ENCODE assay signal across 8 mouse cellular contexts in genomic region chr11:52220282-52220681, GRCm38 (mm10). TPM values are rescaled to one million over a fixed set of nuclear protein-coding genes. Genes with fewer than 3 reads are reported as not detected.
DNase-seq lines count a peak whose midpoint lies in the region; ATAC-seq and TF ChIP-seq lines count a peak whose summit lies in the region.

No protein-coding gene starts in this region.

- H3K9ac ChIP-seq in forebrain, embryonic 11.5 days (ENCODE audit: low read length) = no peak overlapping the region
- H3K9ac ChIP-seq in lung, postnatal 0 days (replicated peaks; ENCODE audit: low read depth) = no peak overlapping the region

- DNase-seq in MN1 (ENCODE audit: low spot score) = peak; percentile 74
- DNase-seq in c-Kit-positive CD71-positive TER-119-negative erythroid progenitor cells, embryonic 14.5 days (ENCODE audit: low read depth) = peak; percentile 35
- DNase-seq in forebrain, embryonic 11.5 days (ENCODE audit: low spot score) = peak; percentile 81
- DNase-seq in hindbrain, embryonic 10.5 days (ENCODE audit: low spot score) = peak; percentile 76
- DNase-seq in layer of hippocampus, postnatal 10 days (ENCODE audit: low spot score in 2 of 2) = peak; percentile 87 to 88
- peak; percentile 80 for DNase-seq in lung, postnatal 0 days (ENCODE audit: low spot score)
- DNase-seq in retina, embryonic 14.5 days (ENCODE audit: low spot score) = peak; percentile 91
- peak; percentile 40 to 56 for DNase-seq in urinary bladder, postnatal 36 days (ENCODE audit: low spot score in 2 of 2)

- no peak for ATAC-seq in forebrain, embryonic 11.5 days (replicated peaks; ENCODE audit: low FRiP score)
- peak; percentile 44 for ATAC-seq in lung, postnatal 0 days

- no peaks in the 10 kb centered on the region for H3K36me3 ChIP-seq in forebrain, embryonic 11.5 days (ENCODE audit: control insufficient read depth, insufficient read depth, low read length)
- H3K36me3 ChIP-seq in hindbrain, embryonic 10.5 days = no peaks in the 10 kb centered on the region
- H3K36me3 ChIP-seq in lung, postnatal 0 days (ENCODE audit: insufficient read depth, low read length) = no peaks in the 10 kb centered on the region

- H3K27me3 ChIP-seq in forebrain, embryonic 11.5 days (ENCODE audit: control insufficient read depth, insufficient read depth, low read length) = no peaks in the 10 kb centered on the region
- peaks cover 11% of the 10 kb centered on the region for H3K27me3 ChIP-seq in hindbrain, embryonic 10.5 days (ENCODE audit: insufficient read depth, poor library complexity, severe bottlenecking)
- no peaks in the 10 kb centered on the region for H3K27me3 ChIP-seq in lung, postnatal 0 days (replicated peaks; ENCODE audit: insufficient read depth, low read length)

- TF ChIP-seq CTCF in lung, postnatal 0 days (IDR thresholded peaks at IDR 0.05) = peak; percentile 89

- no peak overlapping the region for H3K4me2 ChIP-seq in forebrain, embryonic 11.5 days (ENCODE audit: low read depth, low read length, severe bottlenecking)
- H3K4me2 ChIP-seq in lung, postnatal 0 days (replicated peaks; ENCODE audit: low read depth, low read length) = no peak overlapping the region

- H3K4me3 ChIP-seq in forebrain, embryonic 11.5 days (ENCODE audit: low read depth, low read length) = no peak overlapping the region
- peak overlapping the region; percentile 20 for H3K4me3 ChIP-seq in hindbrain, embryonic 10.5 days
- no peak overlapping the region for H3K4me3 ChIP-seq in lung, postnatal 0 days (ENCODE audit: low read depth, low read length)

- H3K4me1 ChIP-seq in forebrain, embryonic 11.5 days (replicated peaks; ENCODE audit: control insufficient read depth, insufficient read depth, low read length) = no peaks in the 10 kb centered on the region
- peaks cover 7% of the 10 kb centered on the region for H3K4me1 ChIP-seq in hindbrain, embryonic 10.5 days (replicated peaks)
- H3K4me1 ChIP-seq in lung, postnatal 0 days (ENCODE audit: insufficient read depth, low read depth, low read length) = no peaks in the 10 kb centered on the region

- H3K27ac ChIP-seq in forebrain, embryonic 11.5 days (ENCODE audit: low read depth, low read length) = no peak overlapping the region
- no peak overlapping the region for H3K27ac ChIP-seq in hindbrain, embryonic 10.5 days
- H3K27ac ChIP-seq in lung, postnatal 0 days (ENCODE audit: low read length) = no peak overlapping the region

- no peaks in the 10 kb centered on the region for H3K9me3 ChIP-seq in forebrain, embryonic 11.5 days (ENCODE audit: control insufficient read depth, low read length)
- H3K9me3 ChIP-seq in hindbrain, embryonic 10.5 days = no peaks in the 10 kb centered on the region
- H3K9me3 ChIP-seq in lung, postnatal 0 days (ENCODE audit: low read length) = no peaks in the 10 kb centered on the region

- no peak for TF ChIP-seq EP300 in lung, postnatal 0 days (IDR thresholded peaks at IDR 0.05)

- WGBS in forebrain, embryonic 11.5 days = 14% methylated on average over 4 of the region's 4 CpGs
- WGBS in hindbrain, embryonic 10.5 days = 8% methylated on average over 4 of the region's 4 CpGs
- 7% methylated on average over 4 of the region's 4 CpGs for WGBS in lung, postnatal 0 days

RNA-seq across cellular contexts. Expression of gene Olfr1371, which starts 6.5 kb away (rescaled TPM):
- polyA plus RNA-seq in forebrain, embryonic 11.5 days (2014; fragmentation: Nextera tagmentation; extraction: Ambion mirVana) = not detected in 2 replicates
- polyA plus RNA-seq in hindbrain, embryonic 10.5 days (2016; fragmentation: Nextera tagmentation; extraction: Ambion mirVana) = not detected in 2 replicates
- total RNA-seq in layer of hippocampus, postnatal 10 days (2021) = not detected
- not detected in 2 replicates for polyA plus RNA-seq in lung, postnatal 0 days (2015; fragmentation: Nextera tagmentation; extraction: Ambion mirVana)

RNA-seq across cellular contexts. Expression of gene Skp1a, which starts 11.5 kb away (rescaled TPM):
- polyA plus RNA-seq in forebrain, embryonic 11.5 days (2014; fragmentation: Nextera tagmentation; extraction: Ambion mirVana) = 855 and 927 TPM in 2 replicates
- polyA plus RNA-seq in hindbrain, embryonic 10.5 days (2016; fragmentation: Nextera tagmentation; extraction: Ambion mirVana) = 905 and 976 TPM in 2 replicates
- total RNA-seq in layer of hippocampus, postnatal 10 days (2021) = 100 to 1,000 TPM; 464 to 465 TPM
- 552 and 571 TPM in 2 replicates for polyA plus RNA-seq in lung, postnatal 0 days (2015; fragmentation: Nextera tagmentation; extraction: Ambion mirVana)

Comparison
In these comparisons a context has a peak if more than half of its experiments do, and no peak if none do; other contexts are left out.
1. DNase-seq: peak in every context shown above with its lines; median percentile 91 in retina, embryonic 14.5 days; 88 in layer of hippocampus, postnatal 10 days; 81 in forebrain, embryonic 11.5 days; 80 in lung, postnatal 0 days; 76 in hindbrain, embryonic 10.5 days; 74 in MN1; 48 in urinary bladder, postnatal 36 days; 35 in c-Kit-positive CD71-positive TER-119-negative erythroid progenitor cells, embryonic 14.5 days.